Mouse (Mus musculus) thymus, adult 18-20 months (tissue): Measurements from ENCODE around the gene Slc29a1.

Source experiments
- DNase-seq, 2 experiments: peaks; one replicate each; pipeline ENCODE4 v3.0.0; 2022; ENCODE audit warnings: mixed read lengths in 2 of 2

The Slc29a1 gene

GRCm38 (mm10) chr17:45567162-45567601 lies 32.2 kb downstream of the Slc29a1 start:
- no peak for DNase-seq

GRCm38 (mm10) chr17:45566360-45567161 lies 32.8 kb downstream of the Slc29a1 start:
- no peak for DNase-seq

- DNase-seq, result no peak
Observed at GRCm38 (mm10) chr17:45566031-45566359, 33.4 kb downstream of the Slc29a1 start.

GRCm38 (mm10) chr17:45565103-45565502 lies 34.3 kb downstream of the Slc29a1 start:
- no peak for DNase-seq

GRCm38 (mm10) chr17:45564531-45565084 lies 34.8 kb downstream of the Slc29a1 start:
- DNase-seq, result no peak

- peak; percentile 81 to 82 for DNase-seq
Observed at GRCm38 (mm10) chr17:45563655-45564530, 35.5 kb downstream of the Slc29a1 start, which contains the start of gene Slc35b2. TSS of gene Slc35b2 (plus strand) at chr17:45563874.

- DNase-seq, result no peak
Observed at GRCm38 (mm10) chr17:45563216-45563615, 36.2 kb downstream of the Slc29a1 start.

GRCm38 (mm10) chr17:45559732-45560525 lies 39.5 kb downstream of the Slc29a1 start:
- no peak for DNase-seq

GRCm38 (mm10) chr17:45557998-45558862 lies 41.2 kb downstream of the Slc29a1 start:
- peak in 1 of 2 experiments; percentile 65 for DNase-seq

GRCm38 (mm10) chr17:45557246-45557824 lies 42.1 kb downstream of the Slc29a1 start:
- peak in 1 of 2 experiments; percentile 42 for DNase-seq

GRCm38 (mm10) chr17:45556514-45557245 lies 42.7 kb downstream of the Slc29a1 start:
- peak in 1 of 2 experiments; percentile 35 for DNase-seq

- peak in 1 of 2 experiments; percentile 38 for DNase-seq
Observed at GRCm38 (mm10) chr17:45556107-45556489, 43.3 kb downstream of the Slc29a1 start.

GRCm38 (mm10) chr17:45555452-45556106 lies 43.8 kb downstream of the Slc29a1 start, which contains the start of gene Nfkbie:
TSS of gene Nfkbie (plus strand) at chr17:45555703.
- peak; percentile 94 to 95 for DNase-seq

GRCm38 (mm10) chr17:45554420-45554819 lies 45.0 kb downstream of the Slc29a1 start:
- DNase-seq, result no peak

GRCm38 (mm10) chr17:45553065-45553464 lies 46.3 kb downstream of the Slc29a1 start:
- DNase-seq, result no peak

GRCm38 (mm10) chr17:45551816-45552451 lies 47.5 kb downstream of the Slc29a1 start:
- peak; percentile 66 to 72 for DNase-seq

GRCm38 (mm10) chr17:45551249-45551796 lies 48.1 kb downstream of the Slc29a1 start:
- no peak for DNase-seq

GRCm38 (mm10) chr17:45550253-45550652 lies 49.2 kb downstream of the Slc29a1 start:
- no peak for DNase-seq
